Mouse (Mus musculus) naive thymus-derived CD4-positive, alpha-beta T cell, adult 2 months (primary cell): ENCODE data around the gene Diras1.
A peak's percentile ranks its signal among the peaks of the same experiment; 100 is the strongest.
"Not testable (repeated sequence)": the region's sequence is repeated elsewhere in the genome, so short reads cannot be mapped to it uniquely, and the experiment has no call there.

Experiments used
- DNase-seq: peaks from one replicate; pipeline ENCODE4 v3.0.0-alpha.2; 2011; ENCODE audit warnings: low read depth

Diras1 gene

GRCm38 (mm10) chr10:81025639-81026275, at the start of gene Diras1:
Diras1 (minus strand) TSS chr10:81025662.
- no peak for DNase-seq

GRCm38 (mm10) chr10:81073464-81073863, 48.0 kb upstream of the Diras1 start:
- peak; percentile 35 for DNase-seq

- DNase-seq: no peak
Observed at GRCm38 (mm10) chr10:81072290-81072689, 46.8 kb upstream of the Diras1 start.

GRCm38 (mm10) chr10:81069836-81070235, 44.4 kb upstream of the Diras1 start, which contains the start of gene Thop1:
Thop1 (plus strand) TSS chr10:81070035.
- peak; percentile 100 for DNase-seq

- no peak for DNase-seq
Observed at GRCm38 (mm10) chr10:81068706-81069105, 43.2 kb upstream of the Diras1 start.

- DNase-seq: not testable (repeated sequence)
Observed at GRCm38 (mm10) chr10:81064519-81064918, 39.1 kb upstream of the Diras1 start.

- no peak for DNase-seq
Observed at GRCm38 (mm10) chr10:81062710-81063109, 37.2 kb upstream of the Diras1 start.

GRCm38 (mm10) chr10:81059603-81060543, 34.4 kb upstream of the Diras1 start, which contains the start of gene Sgta:
Sgta (minus strand) TSS chr10:81060181.
- DNase-seq: peak; percentile 99

- DNase-seq: no peak
Observed at GRCm38 (mm10) chr10:81058896-81059295, 33.4 kb upstream of the Diras1 start.

- DNase-seq: no peak
Observed at GRCm38 (mm10) chr10:81057406-81058130, 32.1 kb upstream of the Diras1 start.

GRCm38 (mm10) chr10:81055802-81056340, 30.4 kb upstream of the Diras1 start:
- DNase-seq: not testable (repeated sequence)

GRCm38 (mm10) chr10:81055169-81055568, 29.7 kb upstream of the Diras1 start:
- no peak for DNase-seq

GRCm38 (mm10) chr10:81052577-81052976, 27.1 kb upstream of the Diras1 start:
- DNase-seq: no peak

GRCm38 (mm10) chr10:81051133-81051532, 25.7 kb upstream of the Diras1 start:
- DNase-seq: no peak

- peak; percentile 46 for DNase-seq
Observed at GRCm38 (mm10) chr10:81050645-81051044, 25.2 kb upstream of the Diras1 start.

GRCm38 (mm10) chr10:81045246-81045645, 19.8 kb upstream of the Diras1 start:
- DNase-seq: not testable (repeated sequence)

GRCm38 (mm10) chr10:81041458-81042175, 16.2 kb upstream of the Diras1 start:
- DNase-seq: peak; percentile 88

- DNase-seq: peak; percentile 99
Observed at GRCm38 (mm10) chr10:81036988-81037580, 11.6 kb upstream of the Diras1 start, which contains the start of gene Slc39a3. Slc39a3 (minus strand) TSS chr10:81037426.

GRCm38 (mm10) chr10:81036251-81036650, 10.8 kb upstream of the Diras1 start:
- DNase-seq: peak; percentile 58

- DNase-seq: no peak
Observed at GRCm38 (mm10) chr10:81033586-81033985, 8.1 kb upstream of the Diras1 start.

GRCm38 (mm10) chr10:81029031-81029430, 3.6 kb upstream of the Diras1 start:
- DNase-seq: no peak
